Mouse (Mus musculus): ENCODE measurements around the gene Col9a2. TPM values are rescaled to one million over a fixed set of nuclear protein-coding genes. Genes with fewer than 3 reads are reported as not detected.

Gene Col9a2
- polyA plus RNA-seq, 1 experiment from 2014 or later: 5.9 TPM

DNA sequence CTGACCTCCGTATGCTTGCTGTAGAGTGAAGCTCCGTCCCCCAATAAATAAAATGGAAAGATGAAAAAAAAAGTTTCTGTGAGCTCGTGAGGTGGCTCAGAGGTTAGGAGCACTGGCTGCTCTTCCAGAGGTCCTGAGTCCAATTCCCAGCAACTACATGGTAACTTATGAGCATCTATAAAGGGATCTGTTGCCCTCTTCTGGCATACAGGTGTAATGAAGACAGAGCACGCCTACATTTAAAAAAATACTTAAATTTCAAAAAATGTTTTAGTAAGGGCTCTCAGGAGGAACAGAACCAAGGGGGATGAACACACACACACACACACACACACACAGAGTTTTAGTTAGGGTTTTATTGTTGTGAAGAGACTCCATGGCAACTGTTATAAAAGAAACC is 7.7 kb upstream of the Col9a2 start:
- WGBS: 43% methylated on average over 4 of the region's 4 CpGs
- H3K4me1 ChIP-seq (replicated peaks; ENCODE audit: control insufficient read depth, insufficient read depth, low read length): no peaks in the 10 kb centered on the region
- no peak overlapping the region for H3K9ac ChIP-seq (ENCODE audit: low read length)
- H3K4me2 ChIP-seq (ENCODE audit: low read depth, low read length): no peak overlapping the region
- no peak for ATAC-seq (ENCODE audit: low read depth)
- no peak overlapping the region for H3K4me3 ChIP-seq (ENCODE audit: low read length)
- H3K36me3 ChIP-seq (ENCODE audit: control insufficient read depth, insufficient read depth, low read length): no peaks in the 10 kb centered on the region
- H3K9me3 ChIP-seq (ENCODE audit: control insufficient read depth, low read length): no peaks in the 10 kb centered on the region
- no peak overlapping the region for H3K27ac ChIP-seq (ENCODE audit: low read length)
- H3K27me3 ChIP-seq (ENCODE audit: control insufficient read depth, insufficient read depth, low read depth, low read length): no peaks in the 10 kb centered on the region

DNA sequence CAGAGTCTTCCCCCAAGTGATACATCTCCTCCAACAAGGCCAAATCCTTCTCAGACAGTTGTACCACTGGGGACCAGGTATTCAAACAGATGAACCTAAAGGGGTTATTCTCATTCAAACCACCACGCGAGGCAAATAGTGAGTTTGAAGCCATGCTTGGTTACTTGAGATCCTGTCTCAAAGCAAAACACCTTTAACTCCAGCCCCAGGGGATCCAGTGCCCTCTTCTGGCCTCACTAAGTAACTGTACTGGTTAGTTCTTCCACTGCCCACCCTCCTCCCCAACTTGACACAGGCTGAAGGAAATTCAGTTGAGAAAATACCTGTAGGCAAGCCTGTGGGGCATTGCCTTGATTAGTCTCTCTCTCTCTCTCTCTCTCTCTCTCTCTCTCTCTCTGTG is 6.2 kb upstream of the Col9a2 start:
- Histone ChIP-seq H3K9ac (ENCODE audit: low read length) (no peak overlapping the region), H3K27ac (ENCODE audit: low read length) (no peak overlapping the region), H3K27me3 (ENCODE audit: control insufficient read depth, insufficient read depth, low read depth, low read length) (no peaks in the 10 kb centered on the region; the same call in 1 of the 2 replicates), H3K4me1 (replicated peaks; ENCODE audit: control insufficient read depth, insufficient read depth, low read length) (no peaks in the 10 kb centered on the region), H3K9me3 (ENCODE audit: control insufficient read depth, low read length) (no peaks in the 10 kb centered on the region), H3K36me3 (ENCODE audit: control insufficient read depth, insufficient read depth, low read length) (no peaks in the 10 kb centered on the region), H3K4me2 (ENCODE audit: low read depth, low read length) (no peak overlapping the region), H3K4me3 (ENCODE audit: low read length) (no peak overlapping the region)
- no peak for ATAC-seq (ENCODE audit: low read depth)
- WGBS: 72% methylated on average over 2 of the region's 2 CpGs

DNA sequence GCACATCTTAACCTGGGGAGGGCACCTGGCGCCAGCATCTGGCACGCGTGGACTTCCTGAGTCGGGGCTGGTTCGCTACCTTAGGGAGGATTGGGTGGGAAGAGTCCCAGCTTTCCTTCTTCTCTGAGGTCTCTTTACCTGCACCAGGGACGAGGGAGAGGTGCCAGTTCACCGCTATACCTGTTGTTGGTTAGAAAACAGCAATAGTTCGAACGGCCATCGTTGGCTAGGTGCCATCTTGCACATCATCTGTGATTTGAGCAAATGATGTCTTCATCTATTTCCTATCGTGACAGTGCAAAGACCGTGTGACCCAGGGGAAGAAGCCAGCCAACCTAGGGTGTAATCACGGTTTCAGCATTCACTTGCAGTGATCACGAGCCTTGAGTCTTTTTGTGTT is 1.1 kb downstream of the Col9a2 start:
- H3K4me2 ChIP-seq (ENCODE audit: low read depth, low read length): peak overlapping the region; percentile 75
- no peaks in the 10 kb centered on the region for H3K36me3 ChIP-seq (ENCODE audit: control insufficient read depth, insufficient read depth, low read length)
- H3K9ac ChIP-seq (ENCODE audit: low read length): no peak overlapping the region
- H3K4me1 ChIP-seq (replicated peaks; ENCODE audit: control insufficient read depth, insufficient read depth, low read length): peaks cover 13% of the 10 kb centered on the region
- H3K27me3 ChIP-seq (ENCODE audit: control insufficient read depth, insufficient read depth, low read depth, low read length): peaks cover 13% of the 10 kb centered on the region
- no peaks in the 10 kb centered on the region for H3K9me3 ChIP-seq (ENCODE audit: control insufficient read depth, low read length)
- ATAC-seq (ENCODE audit: low read depth): no peak
- peak overlapping the region; percentile 49 for H3K4me3 ChIP-seq (ENCODE audit: low read length)
- no peak overlapping the region; the same call in 1 of the 2 replicates for H3K27ac ChIP-seq (ENCODE audit: low read length)
- WGBS: 59% methylated on average over 14 of the region's 14 CpGs

DNA sequence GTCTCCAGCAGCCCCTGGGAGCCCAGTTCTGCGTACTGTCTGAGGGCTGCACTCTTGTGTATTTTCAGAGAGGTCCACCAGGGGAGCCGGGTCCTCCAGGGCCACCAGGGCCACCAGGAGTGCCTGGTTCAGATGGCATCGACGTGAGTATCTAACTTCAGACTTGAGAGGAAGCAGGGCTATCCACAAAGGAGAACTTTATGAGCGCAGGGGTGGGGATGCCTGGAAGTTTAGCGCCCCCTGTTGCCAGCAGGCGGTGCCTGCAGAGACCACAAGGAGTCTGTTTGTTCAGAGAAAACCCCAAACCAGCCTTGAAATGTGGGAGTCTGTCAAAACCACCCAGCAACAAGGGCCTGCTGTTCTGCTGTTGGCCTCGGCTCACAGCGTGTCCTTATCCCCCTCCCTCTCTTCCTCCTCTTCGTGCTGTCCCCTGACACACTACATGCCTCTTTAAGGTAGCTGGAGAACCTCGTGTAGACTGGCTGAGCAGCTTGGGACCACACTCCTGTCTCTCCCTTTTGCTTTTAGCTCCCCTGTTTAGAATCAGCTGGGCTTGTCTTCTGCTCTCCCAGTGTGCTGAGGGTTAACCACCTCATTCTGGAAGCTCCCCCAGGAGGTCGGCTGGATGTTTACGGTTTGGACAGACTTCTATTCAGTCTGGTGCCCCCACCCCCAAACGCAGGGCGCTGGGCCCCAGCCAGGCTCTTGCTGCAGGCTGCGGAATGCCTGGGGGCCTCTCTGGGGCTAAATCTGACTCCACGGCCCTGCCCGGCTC is 1.9 kb downstream of the Col9a2 start:
- peak overlapping the region; percentile 30 for H3K4me2 ChIP-seq (ENCODE audit: low read depth, low read length)
- peak overlapping the region; percentile 12; the same call in 1 of the 2 replicates for H3K4me3 ChIP-seq (ENCODE audit: low read length)
- no peaks in the 10 kb centered on the region for H3K36me3 ChIP-seq (ENCODE audit: control insufficient read depth, insufficient read depth, low read length)
- 9% methylated on average over 18 of the region's 18 CpGs for WGBS
- H3K9ac ChIP-seq (ENCODE audit: low read length): 0 out of 2 replicates have a peak overlapping the region, but pooled peaks have one; percentile 48
- peaks cover 13% of the 10 kb centered on the region for H3K4me1 ChIP-seq (replicated peaks; ENCODE audit: control insufficient read depth, insufficient read depth, low read length)
- peak overlapping the region; percentile 70 for H3K27ac ChIP-seq (ENCODE audit: low read length)
- peaks cover 13% of the 10 kb centered on the region for H3K27me3 ChIP-seq (ENCODE audit: control insufficient read depth, insufficient read depth, low read depth, low read length)
- peak; percentile 87 for ATAC-seq (ENCODE audit: low read depth)
- H3K9me3 ChIP-seq (ENCODE audit: control insufficient read depth, low read length): no peaks in the 10 kb centered on the region

DNA sequence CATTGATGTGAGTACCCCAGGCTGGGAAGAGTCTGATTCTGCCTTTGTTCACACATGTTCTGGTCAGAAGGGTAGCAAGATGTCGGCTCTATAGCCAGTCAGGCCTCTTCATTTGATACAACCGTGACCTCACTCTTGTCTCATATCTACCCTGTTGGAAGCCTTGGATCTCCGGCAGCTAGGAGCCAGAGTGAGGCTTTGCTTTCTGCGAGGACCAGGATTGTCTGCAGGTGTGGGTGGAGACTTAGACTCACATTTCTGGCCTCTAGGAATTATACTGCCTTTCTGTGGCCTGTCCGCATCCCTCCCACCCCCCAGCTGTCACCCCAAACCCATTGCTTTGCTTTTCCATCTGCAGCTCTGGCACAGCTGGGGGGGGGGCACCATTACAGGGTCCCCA is 3.3 kb downstream of the Col9a2 start:
- H3K27me3 ChIP-seq (ENCODE audit: control insufficient read depth, insufficient read depth, low read depth, low read length): peaks cover 13% of the 10 kb centered on the region
- no peak overlapping the region for H3K9ac ChIP-seq (ENCODE audit: low read length)
- no peak overlapping the region for H3K4me3 ChIP-seq (ENCODE audit: low read length)
- WGBS: 72% methylated on average over 5 of the region's 5 CpGs
- peaks cover 13% of the 10 kb centered on the region for H3K4me1 ChIP-seq (replicated peaks; ENCODE audit: control insufficient read depth, insufficient read depth, low read length)
- no peaks in the 10 kb centered on the region for H3K9me3 ChIP-seq (ENCODE audit: control insufficient read depth, low read length)
- H3K4me2 ChIP-seq (ENCODE audit: low read depth, low read length): no peak overlapping the region
- no peaks in the 10 kb centered on the region for H3K36me3 ChIP-seq (ENCODE audit: control insufficient read depth, insufficient read depth, low read length)
- no peak overlapping the region for H3K27ac ChIP-seq (ENCODE audit: low read length)
- no peak for ATAC-seq (ENCODE audit: low read depth)

DNA sequence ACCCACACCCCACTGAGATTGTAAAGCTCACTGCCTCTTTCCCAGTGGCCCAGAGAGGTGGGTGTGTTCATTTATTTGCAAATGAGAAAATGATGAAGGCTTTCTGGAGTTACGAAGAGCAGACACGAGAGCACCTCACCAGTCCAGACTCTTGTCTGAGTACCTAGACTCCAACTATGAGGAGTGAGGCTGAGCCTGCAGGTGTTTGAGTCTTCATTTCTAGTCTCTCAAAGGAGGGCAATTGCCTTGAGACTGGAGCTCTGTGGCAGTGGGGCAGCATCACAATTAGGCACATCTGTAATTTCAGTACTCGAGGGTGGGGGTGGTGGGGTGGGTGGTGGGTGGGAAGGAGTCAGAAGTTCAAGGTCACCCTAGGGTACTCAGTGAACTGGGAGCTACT is 3.8 kb downstream of the Col9a2 start:
- no peaks in the 10 kb centered on the region for H3K9me3 ChIP-seq (ENCODE audit: control insufficient read depth, low read length)
- WGBS: 70% methylated on average over 3 of the region's 3 CpGs
- no peak overlapping the region for H3K27ac ChIP-seq (ENCODE audit: low read length)
- H3K4me1 ChIP-seq (replicated peaks; ENCODE audit: control insufficient read depth, insufficient read depth, low read length): peaks cover 13% of the 10 kb centered on the region
- H3K36me3 ChIP-seq (ENCODE audit: control insufficient read depth, insufficient read depth, low read length): no peaks in the 10 kb centered on the region
- H3K4me2 ChIP-seq (ENCODE audit: low read depth, low read length): no peak overlapping the region
- H3K27me3 ChIP-seq (ENCODE audit: control insufficient read depth, insufficient read depth, low read depth, low read length): peaks cover 13% of the 10 kb centered on the region
- no peak overlapping the region for H3K9ac ChIP-seq (ENCODE audit: low read length)
- no peak for ATAC-seq (ENCODE audit: low read depth)
- no peak overlapping the region for H3K4me3 ChIP-seq (ENCODE audit: low read length)

DNA sequence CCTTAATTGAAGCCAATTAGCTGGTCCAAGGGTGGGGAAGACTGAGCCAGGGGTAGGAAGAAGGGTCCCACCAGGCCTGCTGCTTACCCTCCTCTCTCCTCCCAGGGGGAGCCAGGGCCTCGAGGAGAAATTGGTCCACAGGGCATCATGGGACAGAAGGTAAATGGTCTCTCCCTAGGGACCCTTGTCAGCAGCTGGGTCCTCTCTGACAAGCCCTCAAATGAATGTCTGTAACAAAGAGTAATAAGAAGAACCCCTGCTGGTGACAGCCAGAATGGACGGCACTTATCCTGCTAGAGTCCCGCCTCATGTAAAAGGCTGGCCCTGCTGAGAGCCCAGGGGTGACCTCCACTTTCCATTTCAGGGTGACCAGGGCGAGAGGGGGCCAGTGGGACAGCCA is 12.7 kb downstream of the Col9a2 start:
- Histone ChIP-seq H3K9me3 (ENCODE audit: control insufficient read depth, low read length) (no peaks in the 10 kb centered on the region), H3K9ac (ENCODE audit: low read length) (no peak overlapping the region), H3K4me1 (replicated peaks; ENCODE audit: control insufficient read depth, insufficient read depth, low read length) (no peaks in the 10 kb centered on the region), H3K4me3 (ENCODE audit: low read length) (no peak overlapping the region), H3K4me2 (ENCODE audit: low read depth, low read length) (no peak overlapping the region), H3K27ac (ENCODE audit: low read length) (no peak overlapping the region), H3K36me3 (ENCODE audit: control insufficient read depth, insufficient read depth, low read length) (no peaks in the 10 kb centered on the region), H3K27me3 (ENCODE audit: control insufficient read depth, insufficient read depth, low read depth, low read length) (no peaks in the 10 kb centered on the region; the same call in 1 of the 2 replicates)
- ATAC-seq (ENCODE audit: low read depth): no peak
- 45% methylated on average over 4 of the region's 4 CpGs for WGBS

DNA sequence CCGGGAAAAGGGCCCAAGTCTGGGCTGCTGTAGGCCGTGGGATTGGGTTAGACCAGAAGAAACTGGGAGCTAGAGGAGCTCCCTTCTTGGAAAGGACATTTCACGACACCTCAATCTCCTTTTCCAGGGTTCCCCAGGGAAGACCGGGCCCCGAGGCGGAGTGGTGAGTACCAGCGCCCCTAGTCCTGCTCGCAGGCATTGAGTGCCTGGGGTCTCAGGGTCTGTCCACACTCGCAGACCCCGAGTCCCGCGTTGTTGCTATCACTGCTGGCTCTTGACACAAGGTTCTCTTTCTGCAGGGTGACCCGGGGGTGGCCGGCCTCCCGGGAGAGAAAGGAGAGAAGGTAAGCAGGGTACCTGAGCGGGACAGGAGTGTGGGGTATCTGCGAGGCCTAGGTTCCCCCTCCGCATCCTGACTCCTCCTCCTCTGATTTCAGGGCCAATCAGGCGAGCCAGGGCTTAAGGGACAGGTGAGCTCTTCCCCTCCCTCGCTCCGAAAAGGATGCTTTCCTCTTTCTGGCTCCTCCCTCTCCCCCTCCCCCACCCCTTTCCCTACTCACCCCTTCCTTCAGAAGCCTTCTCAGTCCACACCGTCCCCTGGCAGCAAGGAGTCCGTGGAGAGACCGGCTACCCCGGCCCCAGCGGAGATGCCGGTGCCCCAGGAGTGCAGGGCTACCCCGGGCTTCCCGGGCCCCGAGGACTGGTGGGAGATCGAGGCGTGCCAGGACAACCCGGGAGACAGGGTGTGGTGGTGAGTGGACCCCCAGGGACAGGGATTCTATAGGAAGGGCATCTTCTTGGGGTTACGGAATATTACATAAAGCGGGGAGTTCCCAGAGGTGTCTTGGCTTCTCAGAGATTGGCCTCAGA is 13.5 kb downstream of the Col9a2 start:
- 14% methylated on average over 34 of the region's 35 CpGs for WGBS
- peak overlapping the region; percentile 37 for H3K4me2 ChIP-seq (ENCODE audit: low read depth, low read length)
- no peaks in the 10 kb centered on the region for H3K9me3 ChIP-seq (ENCODE audit: control insufficient read depth, low read length)
- H3K36me3 ChIP-seq (ENCODE audit: control insufficient read depth, insufficient read depth, low read length): no peaks in the 10 kb centered on the region
- H3K27me3 ChIP-seq (ENCODE audit: control insufficient read depth, insufficient read depth, low read depth, low read length): no peaks in the 10 kb centered on the region; the same call in 1 of the 2 replicates
- H3K4me1 ChIP-seq (replicated peaks; ENCODE audit: control insufficient read depth, insufficient read depth, low read length): no peaks in the 10 kb centered on the region
- H3K9ac ChIP-seq (ENCODE audit: low read length): no peak overlapping the region
- H3K27ac ChIP-seq (ENCODE audit: low read length): no peak overlapping the region
- 0 out of 2 replicates have a peak overlapping the region, but pooled peaks have one; percentile 1 for H3K4me3 ChIP-seq (ENCODE audit: low read length)
- 0 out of 2 replicates have a peak, but pooled peaks have one; percentile 37 for ATAC-seq (ENCODE audit: low read depth)

DNA sequence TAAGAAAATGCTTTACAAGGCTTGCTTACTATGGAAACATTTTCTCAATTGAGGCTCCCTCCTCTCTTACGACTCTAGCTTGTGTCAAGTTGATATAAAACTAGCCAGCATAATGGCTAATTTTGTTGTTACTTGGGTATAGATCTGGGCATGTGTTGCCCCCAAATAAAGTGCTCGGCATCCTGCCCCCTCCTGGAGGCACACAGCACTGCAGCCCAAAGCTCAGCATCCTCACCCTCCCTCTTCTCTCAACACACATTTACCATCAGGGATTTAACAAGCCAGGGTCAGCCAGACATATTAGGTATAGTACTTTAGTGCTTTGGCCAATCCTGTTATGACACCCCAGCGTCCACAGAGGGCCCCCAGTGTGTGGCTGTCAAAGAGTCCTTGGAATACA is 17.2 kb downstream of the Col9a2 start:
- no peak for ATAC-seq (ENCODE audit: low read depth)
- no peak overlapping the region for H3K27ac ChIP-seq (ENCODE audit: low read length)
- H3K4me1 ChIP-seq (replicated peaks; ENCODE audit: control insufficient read depth, insufficient read depth, low read length): no peaks in the 10 kb centered on the region
- no peaks in the 10 kb centered on the region; the same call in 1 of the 2 replicates for H3K27me3 ChIP-seq (ENCODE audit: control insufficient read depth, insufficient read depth, low read depth, low read length)
- peaks cover 3% of the 10 kb centered on the region for H3K36me3 ChIP-seq (ENCODE audit: control insufficient read depth, insufficient read depth, low read length)
- no peak overlapping the region for H3K4me3 ChIP-seq (ENCODE audit: low read length)
- H3K9me3 ChIP-seq (ENCODE audit: control insufficient read depth, low read length): no peaks in the 10 kb centered on the region
- H3K9ac ChIP-seq (ENCODE audit: low read length): no peak overlapping the region
- WGBS: 46% methylated on average over 3 of the region's 3 CpGs
- no peak overlapping the region for H3K4me2 ChIP-seq (ENCODE audit: low read depth, low read length)
